Mouse (Mus musculus): ENCODE data around the gene Sipa1l1. TPM values are rescaled to one million over a fixed set of nuclear protein-coding genes. Genes with fewer than 3 reads are reported as not detected.

Gene Sipa1l1
- total and polyA plus RNA-seq, 3 experiments, result 13.6 to 36.7 (median 23.6) TPM

GRCm38 (mm10) chr12:82293545-82294247, 124.6 kb downstream of the Sipa1l1 start (continued):
- TF ChIP-seq ZC3H11A (IDR thresholded peaks at IDR 0.05; ENCODE audit: low read depth, low read length) (no peak), MYC (IDR thresholded peaks at IDR 0.05; ENCODE audit: low read depth, low read length) (peak; percentile 62; the same call in 1 of the 2 replicates), ZKSCAN1 (IDR thresholded peaks at IDR 0.05; ENCODE audit: borderline replicate concordance, low read depth, low read length) (no peak), ELF1 (IDR thresholded peaks at IDR 0.05; ENCODE audit: low read depth, low read length) (no peak), ZMIZ1 (IDR thresholded peaks at IDR 0.05; ENCODE audit: low read depth, low read length) (no peak), RCOR1 (conservative IDR thresholded peaks at IDR 0.05; ENCODE audit: low read depth, low read length) (no peak), JUN (IDR thresholded peaks at IDR 0.05; ENCODE audit: insufficient read depth, low read depth, low read length) (no peak), USF2 (conservative IDR thresholded peaks at IDR 0.05; ENCODE audit: low read depth, low read length) (no peak), UBTF (IDR thresholded peaks at IDR 0.05; ENCODE audit: low read depth, low read length) (no peak), JUND (conservative IDR thresholded peaks at IDR 0.05; ENCODE audit: low read depth, low read length) (no peak), RAD21 (IDR thresholded peaks at IDR 0.05; ENCODE audit: low read depth, low read length) (no peak; the same call in none of the 2 replicates), SIN3A (IDR thresholded peaks at IDR 0.05; ENCODE audit: low read length) (no peak; the same call in 1 of the 2 replicates), IRF4 (IDR thresholded peaks at IDR 0.05; ENCODE audit: low read depth, low read length) (no peak), MEF2A (IDR thresholded peaks at IDR 0.05; ENCODE audit: borderline replicate concordance, low read depth, low read length) (peak; percentile 86), SMC3 (IDR thresholded peaks at IDR 0.05; ENCODE audit: low read depth, low read length) (no peak), ZNF384 (IDR thresholded peaks at IDR 0.05; ENCODE audit: low read depth, low read length) (no peak), MAX (IDR thresholded peaks at IDR 0.05; ENCODE audit: low read length) (peak; percentile 51)

- Histone ChIP-seq H3K4me1 (ENCODE audit: control insufficient read depth in 1 of 2, insufficient read depth in 2 of 2) (peaks cover 16 to 37% of the 10 kb centered on the region in 2 experiments), H3K9me3 (replicated peaks; ENCODE audit: low read length) (peaks cover 4% of the 10 kb centered on the region), H3K79me2 (replicated peaks; ENCODE audit: control insufficient read depth, extremely low read depth, insufficient read depth, poor library complexity, severe bottlenecking) (no peaks in the 10 kb centered on the region), H3K4me3 (replicated peaks in 1 of 3; ENCODE audit: low read depth in 2 of 3, low read length in 2 of 3, poor library complexity in 1 of 3) (no peak overlapping the region), H3K9ac (ENCODE audit: insufficient read depth, low read depth) (no peak overlapping the region), H3K4me2 (ENCODE audit: insufficient read depth, low read depth, poor library complexity, severe bottlenecking) (peak overlapping the region; percentile 51), H3K27ac (ENCODE audit: insufficient read depth, low read depth) (peak overlapping the region; percentile 12; the same call in 1 of the 2 replicates), H3K27me3 (replicated peaks) (no peaks in the 10 kb centered on the region), H3K36me3 (replicated peaks in 1 of 2; ENCODE audit: control insufficient read depth in 1 of 2, insufficient read depth in 1 of 2, low read length in 1 of 2) (peaks cover 0 to 26% of the 10 kb centered on the region in 2 experiments)
- DNase-seq (ENCODE audit: extremely low read depth), result peak; percentile 89
- dilution Hi-C loops (cut with MboI; ENCODE audit: extremely low pct_ligation_motif_present, extremely low pct_unique_long_range_greater_than_20kb, low sequenced_read_pairs), result no loop called here
- in situ Hi-C loops (cut with MboI; ENCODE audit: low pct_ligation_motif_present, low pct_unique_long_range_greater_than_20kb, low sequenced_read_pairs), result no loop called here
- peak; percentile 43 for TF ChIP-seq SIN3A (IDR thresholded peaks at IDR 0.05; ENCODE audit: low read length)
- peak; percentile 26; the same call in 1 of the 2 replicates for TF ChIP-seq MAZ (IDR thresholded peaks at IDR 0.05; ENCODE audit: low read depth, low read length)
- TF ChIP-seq TBP (conservative IDR thresholded peaks at IDR 0.05; ENCODE audit: low read depth, low read length), result no peak
- TF ChIP-seq NELFE (IDR thresholded peaks at IDR 0.05; ENCODE audit: low read depth, low read length), result no peak
- TF ChIP-seq HCFC1 (IDR thresholded peaks at IDR 0.05; ENCODE audit: low read depth, low read length), result no peak
- TF ChIP-seq MAX (IDR thresholded peaks at IDR 0.05; ENCODE audit: low read length), result peak; percentile 43; the same call in 1 of the 2 replicates
- no peak for TF ChIP-seq POLR2AphosphoS2 (IDR thresholded peaks at IDR 0.05; ENCODE audit: low read depth, low read length)
- peak; percentile 49 for TF ChIP-seq RCOR1 (conservative IDR thresholded peaks at IDR 0.05; ENCODE audit: low read depth, low read length)
- TF ChIP-seq USF1 (IDR thresholded peaks at IDR 0.05; ENCODE audit: low read depth, low read length), result no peak
- TF ChIP-seq EP300 (IDR thresholded peaks at IDR 0.05; ENCODE audit: low read length), result peak; percentile 91
- peak; percentile 73 for TF ChIP-seq BHLHE40 (IDR thresholded peaks at IDR 0.05; ENCODE audit: low read depth, low read length)
- peak; percentile 65; the same call in 1 of the 2 replicates for TF ChIP-seq MXI1 (IDR thresholded peaks at IDR 0.05; ENCODE audit: low read depth, low read length)
- no peak for TF ChIP-seq USF2 (conservative IDR thresholded peaks at IDR 0.05; ENCODE audit: low read depth, low read length)
- TF ChIP-seq TCF12 (IDR thresholded peaks at IDR 0.05; ENCODE audit: low read depth, low read length), result peak; percentile 99
- TF ChIP-seq SMC3 (IDR thresholded peaks at IDR 0.05; ENCODE audit: low read depth, low read length), result no peak
- peak; percentile 88 for TF ChIP-seq ZNF384 (IDR thresholded peaks at IDR 0.05; ENCODE audit: low read depth, low read length)
- peak; percentile 80 for TF ChIP-seq MEF2A (IDR thresholded peaks at IDR 0.05; ENCODE audit: borderline replicate concordance, low read depth, low read length)
- TF ChIP-seq JUND (conservative IDR thresholded peaks at IDR 0.05; ENCODE audit: low read depth, low read length), result no peak
- peak; percentile 82 for TF ChIP-seq ETS1 (conservative IDR thresholded peaks at IDR 0.05; ENCODE audit: low read depth, low read length)
- TF ChIP-seq NRF1 (IDR thresholded peaks at IDR 0.05; ENCODE audit: low read depth, low read length), result 0 out of 2 replicates have a peak, but pooled peaks have one; percentile 12
- TF ChIP-seq MAFK (IDR thresholded peaks at IDR 0.05; ENCODE audit: insufficient replicate concordance, low read length), result no peak
- TF ChIP-seq MYC (IDR thresholded peaks at IDR 0.05; ENCODE audit: low read depth, low read length), result peak; percentile 23; the same call in 1 of the 2 replicates
Measured at GRCm38 (mm10) chr12:82294906-82295887, 126.1 kb downstream of the Sipa1l1 start.
